Mouse (Mus musculus) testis, postnatal 10 days (tissue): ENCODE measurements at regions not wholly inside any gene's neighbourhood (a gene's known extent, or its start where the extent isn't known, plus 50 kb on each side); places are given as distances from the start of the nearest gene placed in this dataset.

Source experiments
- DNase-seq: peaks from one replicate; pipeline ENCODE4 v3.0.0; 2021; ENCODE audit warnings: low spot score

- DNase-seq: no peak
These were observed 263.7 kb upstream of the Atp2b1 start for GRCm38 (mm10) chr10:98650533-98650932.

DNA sequence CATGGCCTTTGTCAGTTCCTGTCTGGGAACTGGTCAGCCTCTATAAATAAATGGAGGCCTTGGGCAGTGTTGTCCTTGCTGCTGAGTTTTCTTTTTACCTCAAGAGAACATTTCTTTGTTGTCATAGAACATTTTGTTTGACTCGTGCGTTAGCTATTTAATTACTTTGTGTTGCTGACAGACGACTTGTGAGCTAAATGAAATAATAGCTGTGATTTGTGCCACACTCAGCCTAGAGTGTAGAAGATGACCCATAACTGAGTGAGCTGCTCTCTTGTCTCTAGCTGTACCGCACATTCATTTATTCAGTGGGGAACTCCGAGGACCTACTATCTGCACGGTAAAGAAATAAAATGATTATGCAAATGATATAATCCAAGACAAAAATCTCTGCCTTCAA is 263.1 kb upstream of the Atp2b1 start:
- DNase-seq: no peak

DNA sequence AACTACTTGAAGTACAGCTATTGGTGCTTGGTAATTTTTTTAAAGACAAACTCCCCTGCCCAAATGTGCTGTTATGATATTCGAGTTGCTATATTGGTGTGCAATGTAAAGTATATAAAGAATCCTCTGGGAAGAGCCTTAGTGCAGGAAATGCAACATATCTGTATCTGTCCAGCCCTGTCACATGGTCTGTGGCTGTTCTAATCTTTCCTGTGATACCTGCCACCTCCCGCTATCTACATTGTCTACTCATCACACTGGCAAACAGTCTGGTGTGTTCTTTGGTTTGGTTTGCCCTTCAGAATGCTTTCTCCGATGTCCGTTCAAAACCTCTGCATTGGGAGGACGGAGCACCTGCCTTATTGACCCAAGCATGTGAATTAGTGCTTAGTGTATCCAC is 262.6 kb upstream of the Atp2b1 start:
- no peak for DNase-seq

GRCm38 (mm10) chr10:98652084-98652483 is 262.1 kb upstream of the Atp2b1 start:
- no peak for DNase-seq

GRCm38 (mm10) chr10:98660747-98661146 is 253.5 kb upstream of the Atp2b1 start:
- DNase-seq: no peak

- no peak for DNase-seq
These were observed 248.2 kb upstream of the Atp2b1 start for GRCm38 (mm10) chr10:98665936-98666505.

DNA sequence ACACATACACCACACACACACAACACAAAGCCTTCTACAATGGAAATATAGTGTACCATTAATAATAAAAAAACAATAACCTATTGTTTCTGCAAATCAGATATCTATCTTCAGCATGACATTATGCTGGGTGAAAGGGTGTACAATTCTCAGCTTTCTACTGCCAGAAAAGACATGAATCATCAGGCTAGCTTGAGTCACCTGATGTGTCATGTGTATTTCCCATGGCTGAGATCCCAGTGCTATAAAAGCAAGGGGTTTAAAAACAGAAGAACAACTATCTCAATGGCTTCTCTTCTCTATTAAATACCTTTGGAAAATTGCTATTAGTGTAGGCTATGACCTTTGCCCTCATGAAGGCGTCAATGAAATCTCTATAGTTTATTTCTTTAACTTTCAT is 246.5 kb upstream of the Atp2b1 start:
- no peak for DNase-seq

DNA sequence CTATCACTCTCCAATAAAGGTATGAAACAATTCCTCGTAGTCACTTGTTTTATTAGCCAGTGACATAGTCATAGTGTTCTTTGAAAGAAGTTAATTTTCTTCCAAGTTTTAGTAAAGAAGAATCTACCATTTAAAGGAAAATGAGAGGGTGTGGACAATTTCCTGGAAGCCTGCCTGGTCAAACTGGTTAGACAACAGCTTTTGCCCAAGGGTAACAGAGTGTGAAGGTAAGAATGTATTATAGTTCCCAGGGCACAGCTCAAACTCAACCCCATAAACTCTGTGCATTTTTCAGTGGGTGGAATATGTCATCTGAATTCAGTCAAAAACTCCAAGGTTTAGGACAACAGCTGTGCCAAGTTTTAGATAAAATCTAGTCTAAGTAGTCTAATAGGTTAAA is 240.1 kb upstream of the Atp2b1 start:
- DNase-seq: no peak

- no peak for DNase-seq
These were observed 237.3 kb upstream of the Atp2b1 start for GRCm38 (mm10) chr10:98676907-98677306.

- DNase-seq: no peak
These were observed 236.0 kb upstream of the Atp2b1 start for GRCm38 (mm10) chr10:98678234-98678633.

DNA sequence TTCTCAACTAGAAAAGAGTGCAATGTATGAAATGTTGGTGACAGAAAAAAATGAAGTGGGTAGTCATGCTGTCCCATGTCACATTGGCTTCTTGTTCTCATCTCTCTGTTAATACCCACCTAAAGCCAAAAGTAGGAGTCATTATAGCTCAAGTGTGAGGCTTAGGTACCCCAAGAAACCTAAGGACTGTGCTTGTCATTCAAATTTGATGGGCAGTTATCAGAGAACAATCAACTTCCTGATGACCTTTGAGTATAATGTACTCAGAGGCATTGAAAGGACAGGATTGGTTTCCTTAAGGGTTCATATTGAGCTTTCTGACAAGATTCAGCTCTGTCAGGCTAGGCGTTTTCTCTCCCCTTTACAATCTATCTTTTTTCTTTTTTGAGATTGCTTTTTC is 231.8 kb upstream of the Atp2b1 start:
- no peak for DNase-seq

DNA sequence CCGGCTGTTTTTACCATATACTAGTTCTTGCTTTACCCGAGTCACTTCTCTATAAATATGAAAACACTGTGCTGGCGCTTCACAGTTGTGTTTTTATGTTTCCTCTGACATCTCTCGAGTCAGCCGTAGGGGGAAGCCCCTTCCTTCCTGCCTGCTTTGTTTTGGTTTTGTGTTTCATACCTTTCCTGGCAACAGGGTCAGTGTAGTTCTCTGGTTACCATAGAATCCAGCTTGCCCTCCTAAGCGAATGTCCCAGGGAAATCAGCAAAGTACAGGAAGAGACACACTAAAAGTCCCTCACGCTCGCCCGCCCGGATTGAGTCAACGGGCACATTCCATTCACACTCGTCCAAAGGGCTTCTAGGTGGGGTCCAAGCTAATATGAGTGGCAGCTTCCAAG is 230.0 kb upstream of the Atp2b1 start:
- DNase-seq: no peak

GRCm38 (mm10) chr10:98684707-98685106 is 229.5 kb upstream of the Atp2b1 start:
- no peak for DNase-seq

- DNase-seq: no peak
These were observed 228.5 kb upstream of the Atp2b1 start for GRCm38 (mm10) chr10:98685739-98686138.

DNA sequence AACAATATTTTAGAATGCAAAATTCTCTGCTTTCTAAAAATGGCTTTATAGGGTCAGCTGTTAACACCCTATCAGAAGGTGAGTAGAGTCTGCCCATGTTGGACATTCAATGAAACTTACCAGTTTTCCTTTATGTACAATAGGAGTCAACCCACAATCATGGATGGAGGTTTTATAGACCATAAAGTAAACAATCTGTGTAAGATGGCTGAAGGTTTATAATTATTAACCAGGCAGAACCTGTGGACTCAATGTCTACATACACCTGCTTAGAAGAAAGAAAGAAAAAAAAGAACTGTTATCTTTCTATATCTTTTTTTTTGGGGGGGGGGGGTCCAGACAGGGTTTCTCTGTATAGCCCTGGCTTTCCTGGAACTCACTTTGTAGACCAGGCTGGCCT is 227.8 kb upstream of the Atp2b1 start:
- no peak for DNase-seq

- no peak for DNase-seq
These were observed 222.4 kb upstream of the Atp2b1 start for GRCm38 (mm10) chr10:98691816-98692215.

DNA sequence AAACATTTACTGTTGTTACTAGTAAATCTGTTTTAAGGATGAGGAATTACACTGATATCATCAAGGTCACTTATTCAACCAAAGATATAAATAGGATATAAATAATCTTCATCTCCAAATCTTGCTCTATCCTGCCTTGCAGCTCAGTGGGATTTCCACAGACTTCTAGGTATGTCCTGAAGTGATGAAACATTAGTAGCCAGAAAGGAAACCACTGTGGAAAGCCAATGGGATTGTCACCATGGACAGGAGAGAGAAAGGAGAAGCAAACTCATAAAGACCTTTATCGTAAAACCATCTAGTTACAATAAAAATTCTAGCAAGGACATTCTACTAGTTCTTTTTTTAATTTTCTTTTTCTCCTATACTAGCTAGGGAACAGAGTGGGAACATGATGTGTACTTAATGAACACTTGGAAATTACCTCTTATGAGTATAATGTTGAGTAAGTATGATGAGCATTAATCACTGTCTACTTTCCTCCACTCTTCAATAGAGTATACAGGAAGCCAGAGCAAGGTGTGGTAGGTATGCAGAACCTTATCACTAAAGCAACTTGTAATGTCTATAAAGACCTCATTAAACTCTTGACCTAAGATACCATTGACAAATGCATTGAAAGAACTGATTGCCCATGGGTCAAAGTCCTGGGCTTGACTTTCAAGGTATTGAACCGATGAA is 219.4 kb upstream of the Atp2b1 start:
- DNase-seq: no peak

- DNase-seq: no peak
These were observed 218.9 kb upstream of the Atp2b1 start for GRCm38 (mm10) chr10:98695371-98695725.

DNA sequence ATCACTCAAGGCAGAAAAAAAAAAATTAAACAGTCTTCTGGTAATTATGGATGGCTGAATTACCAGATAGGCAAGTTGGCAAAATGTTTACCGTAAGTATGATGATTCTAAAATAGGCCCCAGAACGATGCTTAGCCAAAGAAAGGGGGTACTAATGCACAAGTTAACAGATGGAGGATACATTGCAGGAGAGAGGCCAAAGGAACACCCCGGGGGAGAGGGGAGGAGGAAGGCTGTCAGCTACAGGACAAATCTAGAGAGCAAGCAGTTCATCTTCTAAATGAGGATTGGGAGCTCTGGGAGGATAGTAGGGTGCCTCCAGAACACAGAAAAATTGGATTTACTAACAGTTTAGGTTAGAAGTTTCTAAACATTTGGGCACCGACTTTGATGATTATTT is 216.3 kb upstream of the Atp2b1 start:
- DNase-seq: no peak

DNA sequence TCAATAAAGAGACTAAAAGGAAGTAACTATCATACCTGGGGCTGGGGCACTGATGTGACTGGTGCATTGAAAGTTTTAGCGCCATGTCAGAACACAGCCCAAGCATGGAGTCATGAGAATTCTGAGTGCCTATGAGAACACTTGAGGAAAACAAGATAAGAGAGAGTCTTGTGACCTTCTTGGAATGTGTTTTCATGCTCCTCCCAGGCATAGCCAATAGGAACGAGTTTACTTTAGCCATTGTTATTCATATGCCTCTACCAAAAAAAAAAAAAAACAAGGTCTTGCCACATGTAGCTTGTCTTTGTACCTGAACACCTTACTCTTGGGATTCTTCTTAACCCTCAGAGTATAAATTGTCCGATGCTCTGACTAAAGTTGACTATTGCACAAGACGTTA is 214.6 kb upstream of the Atp2b1 start:
- no peak for DNase-seq

- no peak for DNase-seq
These were observed 213.8 kb upstream of the Atp2b1 start for GRCm38 (mm10) chr10:98700407-98700806.

- no peak for DNase-seq
These were observed 212.9 kb upstream of the Atp2b1 start for GRCm38 (mm10) chr10:98701285-98701684.

- DNase-seq: no peak
These were observed 211.6 kb upstream of the Atp2b1 start for GRCm38 (mm10) chr10:98702470-98703215.
